Mouse (Mus musculus) embryo, embryonic 10 days (tissue): ENCODE measurements at regions not wholly inside any gene's neighbourhood (a gene's known extent, or its start where the extent isn't known, plus 50 kb on each side); places are given as distances from the start of the nearest gene placed in this dataset.
A peak's percentile ranks its signal among the peaks of the same experiment; 100 is the strongest.

Experiments used
- DNase-seq: peaks from one replicate; pipeline ENCODE4 v3.0.0-alpha.2; 2015; ENCODE audit warnings: low spot score

GRCm38 (mm10) chr10:125885796-125886195 is 80.2 kb upstream of the Lrig3 start:
- peak; percentile 41 for DNase-seq

- DNase-seq: no peak
Measured at GRCm38 (mm10) chr10:125892122-125892521, 73.8 kb upstream of the Lrig3 start.

GRCm38 (mm10) chr10:125895744-125896482 is 70.1 kb upstream of the Lrig3 start:
- DNase-seq: no peak

GRCm38 (mm10) chr10:125896646-125897045 is 69.3 kb upstream of the Lrig3 start:
- DNase-seq: peak; percentile 41

GRCm38 (mm10) chr10:125899504-125899903 is 66.5 kb upstream of the Lrig3 start:
- DNase-seq: no peak

- DNase-seq: no peak
Measured at GRCm38 (mm10) chr10:125900562-125900961, 65.4 kb upstream of the Lrig3 start.

GRCm38 (mm10) chr10:125902668-125903067 is 63.3 kb upstream of the Lrig3 start:
- no peak for DNase-seq

GRCm38 (mm10) chr10:125912207-125912606 is 53.8 kb upstream of the Lrig3 start:
- DNase-seq: no peak
